Mouse (Mus musculus) myocyte (in vitro differentiated cells): ENCODE data around the gene Senp2.

ENCODE experiments used
- CEBPB ChIP-seq: IDR thresholded peaks from 2 replicates; pipeline ENCODE4 v1.6.1; 2011; ENCODE audit warnings: mild to moderate bottlenecking, moderate library complexity; ENCODE audit not compliant: poor library complexity, insufficient read depth, severe bottlenecking
- E2F4 ChIP-seq: IDR thresholded peaks from one replicate; pipeline ENCODE4 v1.6.1; 2011; ENCODE audit warnings: mild to moderate bottlenecking, control low read depth, moderate library complexity; ENCODE audit not compliant: insufficient read depth
- MAX ChIP-seq: IDR thresholded peaks from one replicate; pipeline ENCODE4 v1.6.1; 2011; ENCODE audit warnings: low read depth, mild to moderate bottlenecking, control low read depth
- MYOG ChIP-seq, 3 experiments: IDR thresholded peaks; one replicate each; pipeline ENCODE4 v1.6.1; 2011; ENCODE audit warnings: control low read depth in 2 of 3, low read depth in 2 of 3, mild to moderate bottlenecking in 2 of 3; ENCODE audit not compliant: insufficient read length in 2 of 3, control insufficient read depth in 1 of 3, insufficient read depth in 1 of 3
- POLR2A ChIP-seq: IDR thresholded peaks from one replicate; pipeline ENCODE4 v1.6.1; 2011; ENCODE audit warnings: low read depth, mild to moderate bottlenecking, control low read depth, moderate library complexity; ENCODE audit not compliant: insufficient read length
- POLR2AphosphoS2 ChIP-seq: IDR thresholded peaks from one replicate; pipeline ENCODE4 v1.6.1; 2011; ENCODE audit warnings: low read depth, control low read depth; ENCODE audit not compliant: insufficient read length
- REST ChIP-seq: IDR thresholded peaks from one replicate; pipeline ENCODE4 v1.6.1; 2011; ENCODE audit warnings: mild to moderate bottlenecking, control low read depth, moderate library complexity; ENCODE audit not compliant: insufficient read depth, insufficient read length
- SRF ChIP-seq: IDR thresholded peaks from one replicate; pipeline ENCODE4 v1.6.1; 2011; ENCODE audit warnings: low read depth; ENCODE audit not compliant: control insufficient read depth, insufficient read length
- USF1 ChIP-seq: IDR thresholded peaks from one replicate; pipeline ENCODE4 v1.6.1; 2011; ENCODE audit warnings: low read depth, mild to moderate bottlenecking, control low read depth, moderate library complexity

DNA sequence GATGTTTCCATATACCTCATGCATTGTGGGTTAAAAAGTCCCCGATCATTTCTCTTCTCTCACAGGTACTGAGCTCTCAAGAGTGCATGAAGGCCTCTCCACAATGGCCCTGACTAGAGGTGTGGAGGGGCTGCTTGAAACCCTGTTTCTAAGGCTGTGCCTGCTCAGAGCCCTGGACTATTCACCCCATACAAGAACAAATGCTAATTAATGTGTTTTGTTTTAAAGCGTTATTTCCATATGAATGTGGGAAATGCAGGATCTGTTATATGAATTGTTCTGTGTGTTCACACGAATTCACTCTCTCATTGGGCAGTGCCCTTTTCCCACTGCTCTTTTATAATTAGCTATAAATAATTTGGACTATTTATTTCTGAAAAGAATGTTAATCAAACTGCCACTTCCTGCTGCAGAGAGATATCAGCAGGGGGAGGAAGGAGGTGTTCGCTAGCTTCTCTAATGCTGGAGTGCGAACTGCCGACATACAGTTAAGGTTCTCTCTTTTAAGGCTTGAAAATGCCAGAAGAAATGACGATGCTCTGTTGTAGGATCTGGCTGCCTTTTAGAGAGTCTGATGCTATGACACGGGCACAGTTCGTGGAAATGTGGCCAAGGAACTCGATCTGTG lies 37.6 kb downstream of the Senp2 start:
- TF ChIP-seq SRF (no peak), MAX (no peak), POLR2A (no peak), E2F4 (no peak), POLR2AphosphoS2 (no peak), USF1 (no peak), REST (no peak), MYOG (IDR thresholded peaks at IDR 0.05; ENCODE audit: control insufficient read depth in 1 of 3, insufficient read depth in 1 of 3, insufficient read length in 2 of 3, low read depth in 2 of 3) (no peak), CEBPB (no peak)
